Mouse (Mus musculus) intestine, postnatal 0 days (tissue): ENCODE results near the gene Orm2. TPM values are rescaled to one million over a fixed set of nuclear protein-coding genes. Genes with fewer than 3 reads are reported as not detected.
A peak's percentile ranks its signal among the peaks of the same experiment; 100 is the strongest.
"Not testable (repeated sequence)": the region's sequence is repeated elsewhere in the genome, so short reads cannot be mapped to it uniquely, and the experiment has no call there.

ENCODE experiments used
- ATAC-seq: fragments of 200-750 bp; cut with Nextera tagmentation; 2 replicates; pipeline ENCODE4 v1.8.0; 2017; ENCODE audit warnings: mild to moderate bottlenecking, moderate TSS enrichment, moderate library complexity
- H3K27ac ChIP-seq: fragments of 300-500 bp; sonication (generic); 2 replicates; pipeline ENCODE4 v1.5.1; 2014; ENCODE audit warnings: mild to moderate bottlenecking, low read depth, low read length, moderate library complexity
- H3K27me3 ChIP-seq: fragments of 300-500 bp; sonication (generic); replicated peaks from 2 replicates; pipeline ENCODE4 v1.6.1; 2014; ENCODE audit warnings: low read length, mixed read lengths; ENCODE audit not compliant: control insufficient read depth, insufficient read depth
- H3K36me3 ChIP-seq: fragments of 300-500 bp; sonication (generic); 2 replicates; pipeline ENCODE4 v1.6.1; 2014; ENCODE audit warnings: mild to moderate bottlenecking, moderate library complexity; ENCODE audit not compliant: control insufficient read depth, insufficient read depth
- H3K4me1 ChIP-seq: fragments of 300-500 bp; sonication (generic); replicated peaks from 2 replicates; pipeline ENCODE4 v1.6.1; 2014; ENCODE audit warnings: antibody characterized with exemption, low read length, mixed read lengths; ENCODE audit not compliant: control insufficient read depth, insufficient read depth
- H3K4me2 ChIP-seq: fragments of 300-500 bp; sonication (generic); replicated peaks from 2 replicates; pipeline ENCODE4 v1.6.1; 2014; ENCODE audit warnings: low read depth, mild to moderate bottlenecking, moderate library complexity
- H3K4me3 ChIP-seq: fragments of 300-500 bp; sonication (generic); 2 replicates; pipeline ENCODE4 v1.5.1; 2014; ENCODE audit warnings: low read depth, low read length
- H3K9ac ChIP-seq: fragments of 300-500 bp; sonication (generic); 2 replicates; pipeline ENCODE4 v1.6.1; 2014; ENCODE audit warnings: mild to moderate bottlenecking, low read depth, low read length
- H3K9me3 ChIP-seq: fragments of 300-500 bp; sonication (generic); 2 replicates; pipeline ENCODE4 v1.6.1; 2016; ENCODE audit warnings: mixed run types; ENCODE audit not compliant: control insufficient read depth
- CTCF ChIP-seq: sonication (generic); IDR thresholded peaks from 2 replicates; pipeline ENCODE4 v1.5.1; 2016; ENCODE audit warnings: low read depth, mild to moderate bottlenecking, control low read depth, antibody characterized with exemption, moderate library complexity
- WGBS: fragments of 180-500 bp; shearing (Covaris S2); extraction: QIAGEN DNeasy Blood & Tissue Kit; methylation state at CpG from one replicate; pipeline ENCODE4 v1.1.7; 2014; 5-methylcytosine and 5-hydroxymethylcytosine counted together
- polyA plus RNA-seq: library from polyadenylated mRNA; unstranded; fragments of >200 nt; fragmentation: Nextera tagmentation; extraction: Ambion mirVana; gene quantifications from 2 replicates; pipeline ENCODE4 v1.2.1, GENCODE M21; 2015

Orm2 gene
- not detected in 2 replicates for polyA plus RNA-seq

- H3K27ac ChIP-seq, result no peak within 1 kb of the TSS
- H3K9me3 ChIP-seq, result no peaks in the 10 kb centered on the region
- no peak for ATAC-seq
- WGBS, result 81% methylated on average over 5 of the region's 5 CpGs
- no peaks in the 10 kb centered on the region for H3K4me1 ChIP-seq
- TF ChIP-seq CTCF, result no peak
- H3K36me3 ChIP-seq, result no peaks in the 10 kb centered on the region
- H3K4me3 ChIP-seq, result no peak within 1 kb of the TSS
- no peak within 1 kb of the TSS for H3K4me2 ChIP-seq
- H3K9ac ChIP-seq, result no peak within 1 kb of the TSS
- no peaks in the 10 kb centered on the region for H3K27me3 ChIP-seq
Observed at GRCm38 (mm10) chr4:63362150-63362549, at the start of gene Orm2. Gene Orm2 (plus strand): TSS chr4:63362449.

- Histone ChIP-seq H3K4me3 (no peak overlapping the region), H3K9ac (no peak overlapping the region), H3K27ac (no peak overlapping the region), H3K36me3 (peaks cover 8% of the 10 kb centered on the region; the same call in 1 of the 2 replicates), H3K9me3 (no peaks in the 10 kb centered on the region), H3K27me3 (no peaks in the 10 kb centered on the region), H3K4me1 (no peaks in the 10 kb centered on the region), H3K4me2 (no peak overlapping the region)
- ATAC-seq, result no peak
- 78% methylated on average over 5 of the region's 5 CpGs for WGBS
- TF ChIP-seq CTCF, result 0 out of 2 replicates have a peak, but pooled peaks have one; percentile 4
Observed at GRCm38 (mm10) chr4:63314063-63314462, 48.2 kb upstream of the Orm2 start.

DNA sequence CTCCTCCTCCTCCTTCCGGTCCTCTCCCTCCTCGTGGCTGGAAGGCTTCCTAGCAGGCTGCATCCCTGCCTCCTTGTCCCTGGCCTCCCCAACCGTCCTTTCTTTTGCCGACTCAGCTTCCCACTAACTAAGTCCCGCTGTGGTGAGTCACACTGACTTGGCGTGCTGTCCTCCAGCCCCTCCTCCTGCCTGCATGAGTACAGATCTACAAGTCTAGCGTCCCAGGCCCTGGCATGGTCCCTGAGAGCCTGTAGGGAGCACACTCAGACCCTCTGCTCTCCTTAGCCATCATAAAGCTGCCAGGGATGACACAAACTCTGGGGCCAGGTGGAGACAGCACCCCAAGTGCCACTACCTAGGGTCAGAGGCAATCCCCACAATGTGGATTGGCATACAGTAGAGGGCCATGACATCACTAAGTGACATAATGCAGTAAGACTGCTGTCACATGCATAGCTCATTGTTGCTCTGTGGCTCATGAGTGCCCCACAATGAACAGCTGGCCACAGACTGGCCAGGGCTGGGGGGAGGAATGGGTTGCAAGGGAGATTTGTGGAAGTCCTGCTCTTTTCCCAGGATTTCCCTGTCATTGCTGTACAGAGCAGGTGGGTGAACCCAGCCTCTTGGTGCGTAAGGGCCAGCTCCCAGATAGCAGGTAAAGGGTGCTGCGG, 46.0 kb upstream of the Orm2 start:
- no peaks in the 10 kb centered on the region for H3K27me3 ChIP-seq
- H3K4me3 ChIP-seq, result no peak overlapping the region
- peaks cover 4% of the 10 kb centered on the region for H3K36me3 ChIP-seq
- no peak overlapping the region for H3K27ac ChIP-seq
- peak; percentile 40; the same call in 1 of the 2 replicates for ATAC-seq
- no peak overlapping the region for H3K9ac ChIP-seq
- H3K4me1 ChIP-seq, result no peaks in the 10 kb centered on the region
- H3K4me2 ChIP-seq, result no peak overlapping the region
- 60% methylated on average over 9 of the region's 9 CpGs for WGBS
- H3K9me3 ChIP-seq, result no peaks in the 10 kb centered on the region
- TF ChIP-seq CTCF, result peak; percentile 16; the same call in 1 of the 2 replicates

DNA sequence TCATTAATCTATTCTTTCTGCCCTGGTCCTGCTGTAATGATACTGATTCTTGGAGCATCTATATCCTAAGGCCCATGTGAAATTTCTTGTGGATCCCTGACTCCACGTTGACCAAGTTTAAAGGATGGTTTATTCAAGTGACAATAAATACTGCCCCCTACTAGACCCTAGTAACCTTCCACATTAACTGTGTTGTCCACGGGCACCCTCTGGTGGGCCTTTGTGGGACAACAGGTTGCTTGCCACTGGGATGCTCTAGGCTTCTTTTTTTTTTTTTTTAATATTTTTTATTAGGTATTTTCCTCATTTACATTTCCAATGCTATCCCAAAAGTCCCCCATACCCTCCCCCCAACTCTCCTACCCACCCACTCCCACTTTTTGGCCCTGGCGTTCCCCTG, 42.7 kb upstream of the Orm2 start:
- 31% methylated on average over 3 of the region's 3 CpGs for WGBS
- not testable (repeated sequence) for H3K9me3 ChIP-seq, H3K9ac ChIP-seq, H3K4me3 ChIP-seq, ATAC-seq, H3K27ac ChIP-seq, H3K4me2 ChIP-seq, H3K4me1 ChIP-seq, H3K27me3 ChIP-seq
- peaks cover 24% of the 10 kb centered on the region for H3K36me3 ChIP-seq
- peak; percentile 79 for TF ChIP-seq CTCF

DNA sequence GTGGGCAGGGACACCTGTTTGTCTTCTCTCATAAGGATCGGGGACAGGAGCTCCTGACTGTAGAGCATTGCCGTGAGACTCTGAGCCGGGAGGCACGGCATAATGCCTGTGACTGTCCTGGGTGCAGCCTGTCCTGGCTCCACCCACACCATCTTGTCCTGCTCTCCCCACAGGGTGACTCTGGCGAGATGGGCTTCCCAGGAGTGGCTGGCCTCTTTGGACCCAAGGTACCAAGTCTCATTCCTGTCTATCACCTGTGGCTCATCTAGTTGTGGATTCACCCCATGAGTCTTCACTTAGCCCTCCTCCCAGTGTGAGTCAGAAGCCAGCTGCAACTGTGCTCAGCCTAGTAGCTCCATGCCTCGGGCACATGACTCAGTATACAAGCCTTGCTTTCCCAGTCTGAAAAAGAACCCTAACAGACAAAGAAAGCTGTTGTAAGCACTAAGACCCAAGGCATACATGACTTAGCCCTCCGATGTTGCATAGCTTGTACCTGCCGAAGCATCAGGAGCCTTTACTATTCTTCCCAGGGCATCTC, 38.9 kb upstream of the Orm2 start:
- no peak overlapping the region for H3K4me3 ChIP-seq
- H3K4me2 ChIP-seq, result no peak overlapping the region
- no peaks in the 10 kb centered on the region for H3K4me1 ChIP-seq
- no peak overlapping the region for H3K27ac ChIP-seq
- no peak overlapping the region for H3K9ac ChIP-seq
- WGBS, result 74% methylated on average over 8 of the region's 8 CpGs
- peak; percentile 62 for ATAC-seq
- H3K27me3 ChIP-seq, result no peaks in the 10 kb centered on the region
- H3K9me3 ChIP-seq, result no peaks in the 10 kb centered on the region
- TF ChIP-seq CTCF, result no peak
- H3K36me3 ChIP-seq, result peaks cover 33% of the 10 kb centered on the region

GRCm38 (mm10) chr4:63333403-63333802, 28.8 kb upstream of the Orm2 start:
- Histone ChIP-seq H3K36me3 (peaks cover 8% of the 10 kb centered on the region; the same call in 1 of the 2 replicates), H3K27ac (no peak overlapping the region), H3K9me3 (no peaks in the 10 kb centered on the region), H3K4me3 (no peak overlapping the region), H3K4me1 (no peaks in the 10 kb centered on the region), H3K4me2 (no peak overlapping the region), H3K27me3 (no peaks in the 10 kb centered on the region), H3K9ac (no peak overlapping the region)
- no peak for ATAC-seq
- WGBS, result 98% methylated on average over 4 of the region's 4 CpGs
- TF ChIP-seq CTCF, result no peak
